Mouse (Mus musculus): ENCODE results near the gene Wiz.
A peak's percentile ranks its signal among the peaks of the same experiment; 100 is the strongest.

Gene Wiz

DNA sequence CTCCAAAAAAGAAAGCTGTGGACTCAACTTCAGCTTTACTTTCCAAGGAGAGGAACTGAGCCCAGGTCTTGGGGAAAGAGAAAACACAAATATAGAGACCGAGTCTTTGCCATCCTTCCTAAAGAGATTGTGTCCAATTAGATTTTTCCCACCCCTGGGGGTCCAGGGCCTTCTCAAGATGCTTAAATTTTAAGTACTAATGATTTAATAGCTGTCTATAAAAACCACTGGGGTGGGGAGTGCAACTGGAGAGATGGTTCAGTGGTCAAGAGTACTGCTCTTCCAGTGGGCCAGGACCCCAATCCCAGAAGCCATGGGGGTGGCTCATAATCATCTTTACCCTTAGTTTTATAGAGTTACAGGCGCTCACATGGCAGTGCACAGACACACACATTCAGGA is 40.8 kb downstream of the Wiz start:
- no peak for DNase-seq

- no peak for DNase-seq
These were observed 48.1 kb downstream of the Wiz start for GRCm38 (mm10) chr17:32341102-32341501.

- no peak for DNase-seq
These were observed 49.1 kb downstream of the Wiz start for GRCm38 (mm10) chr17:32340110-32340509.

- DNase-seq, result no peak
These were observed 53.4 kb downstream of the Wiz start for GRCm38 (mm10) chr17:32335869-32336268.

DNA sequence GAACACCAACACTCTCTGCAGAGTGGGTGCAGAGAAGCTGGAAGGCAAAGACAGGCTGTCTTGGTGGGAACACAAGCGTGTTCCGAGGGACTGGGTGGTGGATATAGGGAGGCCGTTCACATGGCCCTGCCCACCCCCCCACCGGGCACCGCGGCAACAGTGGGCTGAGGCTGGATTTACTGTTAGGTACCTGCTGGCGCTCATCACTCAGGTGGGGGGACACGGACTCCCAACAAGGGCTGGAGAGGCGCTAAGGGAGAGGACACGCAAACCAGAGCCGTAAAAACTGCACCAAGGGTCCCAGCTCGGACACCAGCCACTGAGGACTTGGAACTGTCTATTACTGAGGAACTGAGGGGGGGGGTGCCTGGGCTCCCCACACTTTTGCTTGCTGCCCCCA is 54.3 kb downstream of the Wiz start:
- no peak for DNase-seq

DNA sequence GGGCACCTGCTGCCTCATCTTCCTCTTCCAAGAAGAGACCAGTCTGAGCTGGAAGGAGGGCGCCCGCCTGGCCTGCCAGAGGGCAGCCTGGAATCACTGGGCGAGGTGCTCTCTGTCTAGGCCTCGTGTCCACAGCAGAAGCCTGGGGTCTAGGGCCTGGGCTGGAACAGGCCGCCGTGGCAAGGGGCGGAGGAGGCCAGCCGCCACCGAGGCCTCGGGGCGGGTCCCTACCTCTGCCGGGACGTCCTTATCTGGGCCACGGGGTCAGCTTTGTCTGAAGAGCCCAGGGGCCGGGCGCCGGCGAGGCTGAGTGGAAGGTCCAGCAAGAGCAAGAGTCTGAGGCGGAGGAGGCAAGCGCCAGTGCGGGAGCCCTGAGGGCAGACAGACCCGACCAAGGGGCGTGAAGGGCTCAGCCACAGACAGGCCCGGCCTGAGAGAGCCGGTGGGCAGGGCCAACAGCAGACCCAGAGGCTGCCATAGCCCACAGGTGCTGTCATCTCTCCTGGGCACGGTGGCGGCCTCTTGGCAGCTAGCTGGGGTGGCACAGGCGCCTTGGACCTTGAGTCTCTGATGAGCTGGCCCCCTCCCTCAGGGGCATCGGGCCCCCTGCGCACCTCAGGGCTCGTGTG is 55.5 kb downstream of the Wiz start:
- DNase-seq, result no peak

- DNase-seq, result no peak
These were observed 61.7 kb downstream of the Wiz start for GRCm38 (mm10) chr17:32327501-32327900.

GRCm38 (mm10) chr17:32322809-32323208 is 66.4 kb downstream of the Wiz start:
- DNase-seq, result no peak

GRCm38 (mm10) chr17:32321836-32322235 is 67.4 kb downstream of the Wiz start:
- peak; percentile 10 for DNase-seq

GRCm38 (mm10) chr17:32321390-32321734 is 67.9 kb downstream of the Wiz start:
- DNase-seq, result no peak

DNA sequence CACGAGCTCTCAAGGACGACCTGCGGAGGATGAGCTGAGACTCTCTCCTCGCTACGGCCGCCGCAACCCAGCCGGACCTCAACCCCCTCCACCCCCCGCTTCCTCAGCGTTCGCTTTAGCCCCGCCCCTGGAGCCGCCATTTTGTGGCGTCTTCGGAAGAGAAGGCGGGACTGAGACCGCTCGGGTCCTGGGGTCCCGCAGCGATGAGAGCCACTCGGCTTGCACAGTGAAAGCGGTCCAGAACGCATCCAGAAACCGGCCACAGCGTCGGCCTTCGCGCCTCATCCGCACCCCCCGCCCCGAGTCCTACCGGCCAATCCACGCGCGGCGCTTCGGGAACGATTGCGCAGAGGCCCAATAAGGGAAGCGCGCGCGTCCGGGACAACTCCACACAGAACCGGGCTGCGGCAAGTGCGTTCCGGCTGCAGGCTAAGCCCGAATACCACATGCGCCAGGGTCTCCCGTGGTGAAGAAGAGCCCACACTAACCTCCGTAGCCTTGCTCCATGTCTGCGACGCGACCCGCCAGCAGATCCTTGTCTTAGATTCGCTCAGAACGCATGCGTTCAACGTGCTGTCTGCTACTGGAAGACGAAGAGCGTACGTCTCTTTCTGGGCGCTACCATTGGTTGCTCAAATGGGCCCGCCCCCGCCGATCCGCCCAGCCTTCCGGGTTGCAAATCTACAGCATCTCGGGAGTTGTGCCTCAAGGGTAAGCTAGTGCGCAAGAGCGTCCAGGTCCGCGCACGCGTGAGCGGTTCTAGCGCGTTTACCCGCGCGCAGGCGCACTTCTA is 68.4 kb downstream of the Wiz start, which contains the start of gene Akap8:
TSS of gene Akap8 (minus strand) at position 642 of the 793 bp plus-strand sequence.
- peak; percentile 99 for DNase-seq

GRCm38 (mm10) chr17:32319950-32320349 is 69.3 kb downstream of the Wiz start:
- DNase-seq, result no peak

- DNase-seq, result no peak
These were observed 71.5 kb downstream of the Wiz start for GRCm38 (mm10) chr17:32317708-32318107.

DNA sequence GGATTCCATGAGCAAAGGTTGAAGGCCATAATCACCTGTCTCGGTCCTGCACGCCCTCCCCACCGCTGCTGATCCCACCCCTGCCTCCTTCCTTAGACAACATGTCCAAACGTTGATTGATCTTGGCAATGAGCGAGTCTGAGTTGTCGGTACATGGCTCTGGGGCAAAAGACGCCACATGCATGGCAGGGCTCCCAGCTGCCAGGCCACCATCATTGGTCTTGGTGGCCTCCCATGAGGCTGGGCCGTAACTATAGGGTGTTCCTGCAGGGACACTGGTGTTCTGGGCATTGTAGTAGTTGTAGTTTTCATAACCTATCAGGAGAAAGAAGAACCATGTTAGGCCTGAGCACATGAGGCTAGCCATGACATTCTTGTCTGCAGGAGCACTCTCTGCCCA is 72.2 kb downstream of the Wiz start:
- no peak for DNase-seq

- DNase-seq, result no peak
These were observed 73.7 kb downstream of the Wiz start for GRCm38 (mm10) chr17:32315560-32315959.

DNA sequence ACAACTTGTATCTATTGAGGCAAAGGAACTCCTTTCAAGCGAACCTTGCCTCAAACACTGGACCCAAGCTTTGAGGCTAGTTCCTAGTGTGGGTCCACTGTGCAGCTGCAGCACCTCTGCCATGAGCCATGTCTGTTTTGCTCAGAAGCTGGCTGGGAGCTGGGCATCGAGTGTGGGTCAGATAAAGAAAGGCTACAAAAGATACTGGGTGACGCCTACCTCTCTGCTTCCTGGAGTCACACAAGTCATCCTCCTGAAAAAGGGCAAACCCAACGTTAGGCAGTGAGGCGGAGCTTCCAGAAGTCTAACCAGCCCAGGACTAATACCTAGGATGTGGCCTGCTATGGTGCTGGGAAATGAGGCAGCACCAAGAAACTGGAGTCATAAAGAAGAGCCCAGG is 75.3 kb downstream of the Wiz start:
- no peak for DNase-seq

DNA sequence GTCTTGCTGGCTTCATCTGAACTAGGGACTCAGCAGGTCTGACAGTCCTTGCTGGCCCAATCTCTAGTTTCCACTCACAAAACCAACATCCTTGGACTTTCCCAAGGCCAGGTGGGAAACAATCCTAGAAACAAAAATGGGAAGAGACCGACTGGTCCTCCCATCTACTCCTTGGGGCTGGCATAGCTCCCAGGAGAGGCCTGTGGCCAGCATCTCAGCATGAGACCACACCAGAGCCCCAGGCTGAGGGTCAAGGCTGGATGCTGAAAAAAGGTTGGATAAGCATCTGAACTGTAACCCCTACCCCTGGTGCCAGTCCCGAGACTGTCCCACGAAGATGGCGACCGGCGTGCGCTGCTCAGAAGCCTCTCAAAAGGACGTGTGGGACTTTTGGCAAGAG is 76.4 kb downstream of the Wiz start:
- no peak for DNase-seq

- no peak for DNase-seq
These were observed 81.3 kb downstream of the Wiz start for GRCm38 (mm10) chr17:32307963-32308362.
